Mouse (Mus musculus) CH12.LX (cell line): Measurements from ENCODE around the gene Spag7. TPM values are rescaled to one million over a fixed set of nuclear protein-coding genes. Genes with fewer than 3 reads are reported as not detected.

Experiments used
- DNase-seq: peaks from one replicate; pipeline ENCODE4 v3.0.0-alpha.2; 2013; ENCODE audit errors: extremely low read depth
- H3K27ac ChIP-seq: 2 replicates; pipeline ENCODE4 v1.5.1; 2012; ENCODE audit warnings: low read depth, mild to moderate bottlenecking, control low read depth, moderate library complexity; ENCODE audit not compliant: insufficient read depth
- H3K27me3 ChIP-seq: replicated peaks from 2 replicates; pipeline ENCODE3; 2012; ENCODE audit warnings: inconsistent platforms
- H3K36me3 ChIP-seq, 2 experiments: replicated peaks in 1 of 2; 2 replicates each; pipeline versions ENCODE3 to v1.6.1; 2012; ENCODE audit warnings: inconsistent platforms in 1 of 2, low read length in 1 of 2, mild to moderate bottlenecking in 1 of 2, mixed read lengths in 1 of 2, moderate library complexity in 1 of 2; ENCODE audit not compliant: control insufficient read depth in 1 of 2, insufficient read depth in 1 of 2
- H3K4me1 ChIP-seq, 2 experiments: 2 replicates each; pipeline ENCODE4 v1.6.1; 2012; ENCODE audit warnings: inconsistent platforms in 1 of 2, moderate library complexity in 1 of 2; ENCODE audit not compliant: insufficient read depth in 2 of 2, control insufficient read depth in 1 of 2
- H3K4me2 ChIP-seq: 2 replicates; pipeline ENCODE4 v1.6.1; 2012; ENCODE audit warnings: low read depth, mild to moderate bottlenecking, control low read depth; ENCODE audit not compliant: poor library complexity, insufficient read depth, severe bottlenecking
- H3K4me3 ChIP-seq, 3 experiments: fragments of 150-350 bp in 1 of 3; sonication (generic) in 1 of 3; replicated peaks in 1 of 3; 2 replicates each; pipeline versions ENCODE3 to v1.5.1; 2011 to 2012; ENCODE audit warnings: low read depth in 2 of 3, low read length in 2 of 3, mild to moderate bottlenecking in 2 of 3, moderate library complexity in 2 of 3, control low read depth in 1 of 3, improper control_type of control experiment in 1 of 3, inconsistent platforms in 1 of 3, mixed read lengths in 1 of 3; ENCODE audit not compliant: poor library complexity in 1 of 3
- H3K79me2 ChIP-seq: replicated peaks from 2 replicates; pipeline ENCODE4 v1.6.1; 2012; ENCODE audit warnings: mild to moderate bottlenecking, moderate library complexity; ENCODE audit not compliant: control insufficient read depth, poor library complexity, insufficient read depth, severe bottlenecking; ENCODE audit errors: extremely low read depth
- H3K9ac ChIP-seq: 2 replicates; pipeline ENCODE4 v1.6.1; 2012; ENCODE audit warnings: low read depth, mild to moderate bottlenecking, control low read depth, moderate library complexity; ENCODE audit not compliant: insufficient read depth
- H3K9me3 ChIP-seq: replicated peaks from 2 replicates; pipeline ENCODE3; 2012; ENCODE audit warnings: low read length, inconsistent platforms, mixed read lengths
- BHLHE40 ChIP-seq: IDR thresholded peaks from 2 replicates; pipeline ENCODE4 v1.6.1; 2011; ENCODE audit warnings: mild to moderate bottlenecking, low read depth, low read length, improper control_type of control experiment
- CTCF ChIP-seq, 2 experiments: IDR thresholded peaks in 1 of 2; conservative IDR thresholded peaks in 1 of 2; 2 replicates each; pipeline ENCODE4 v1.5.1; 2011 to 2012; ENCODE audit warnings: low read depth in 2 of 2, low read length in 2 of 2, improper control_type of control experiment in 1 of 2, inconsistent platforms in 1 of 2, mild to moderate bottlenecking in 1 of 2, moderate library complexity in 1 of 2
- E2F4 ChIP-seq: IDR thresholded peaks from 2 replicates; pipeline ENCODE4 v1.6.1; 2011; ENCODE audit warnings: low read depth, low read length, improper control_type of control experiment; ENCODE audit not compliant: insufficient replicate concordance
- EP300 ChIP-seq: IDR thresholded peaks from 2 replicates; pipeline ENCODE4 v1.6.1; 2011; ENCODE audit warnings: low read length, improper control_type of control experiment
- ETS1 ChIP-seq: conservative IDR thresholded peaks from 2 replicates; pipeline ENCODE4 v1.6.1; 2012; ENCODE audit warnings: low read depth, mild to moderate bottlenecking, inconsistent platforms, low read length, improper control_type of control experiment, moderate library complexity
- GABPA ChIP-seq: IDR thresholded peaks from 2 replicates; pipeline ENCODE4 v1.6.1; 2012; ENCODE audit warnings: low read depth, low read length, improper control_type of control experiment, inconsistent platforms; ENCODE audit not compliant: insufficient replicate concordance
- JUN ChIP-seq: IDR thresholded peaks from 2 replicates; pipeline ENCODE4 v1.6.1; 2011; ENCODE audit warnings: low read depth, mild to moderate bottlenecking, low read length, improper control_type of control experiment, moderate library complexity; ENCODE audit not compliant: insufficient read depth
- JUND ChIP-seq: conservative IDR thresholded peaks from 2 replicates; pipeline ENCODE4 v1.6.1; 2011; ENCODE audit warnings: low read depth, low read length, improper control_type of control experiment
- POLR2A ChIP-seq: IDR thresholded peaks from 2 replicates; pipeline ENCODE4 v1.6.1; 2011; ENCODE audit warnings: low read depth, mild to moderate bottlenecking, improper control_type of control experiment, low read length
- RAD21 ChIP-seq: IDR thresholded peaks from 2 replicates; pipeline ENCODE4 v1.6.1; 2011; ENCODE audit warnings: low read depth, mild to moderate bottlenecking, low read length, improper control_type of control experiment, moderate library complexity
- RCOR1 ChIP-seq: conservative IDR thresholded peaks from 2 replicates; pipeline ENCODE4 v1.6.1; 2012; ENCODE audit warnings: low read depth, mild to moderate bottlenecking, inconsistent platforms, low read length, improper control_type of control experiment
- SIN3A ChIP-seq: IDR thresholded peaks from 2 replicates; pipeline ENCODE4 v1.6.1; 2012; ENCODE audit warnings: low read length, improper control_type of control experiment, inconsistent platforms
- TBP ChIP-seq: conservative IDR thresholded peaks from 2 replicates; pipeline ENCODE4 v1.6.1; 2011; ENCODE audit warnings: low read depth, low read length, improper control_type of control experiment
- ZC3H11A ChIP-seq: IDR thresholded peaks from 2 replicates; pipeline ENCODE4 v1.6.1; 2012; ENCODE audit warnings: low read depth, mild to moderate bottlenecking, inconsistent platforms, low read length, improper control_type of control experiment
- ZNF384 ChIP-seq: IDR thresholded peaks from 2 replicates; pipeline ENCODE4 v1.6.1; 2012; ENCODE audit warnings: low read depth, low read length, improper control_type of control experiment, inconsistent platforms
- dilution Hi-C: fragments of 300-500 bp; cut with MboI; formaldehyde crosslinking; loops from 2 replicates; pipeline ENCODE4 v1.14.3; 2020; ENCODE audit warnings: low sequenced_read_pairs; ENCODE audit not compliant: extremely low pct_unique_long_range_greater_than_20kb, extremely low pct_ligation_motif_present
- in situ Hi-C: fragments of 300-500 bp; cut with MboI; formaldehyde crosslinking; loops from 3 replicates; pipeline ENCODE4 v1.14.3; 2019; ENCODE audit warnings: low sequenced_read_pairs, low pct_ligation_motif_present, low pct_unique_long_range_greater_than_20kb, mixed read lengths
- polyA plus RNA-seq: library from polyadenylated mRNA; unstranded; fragments of >175 nt; gene quantifications from 2 replicates; pipeline ENCODE4 v1.2.1, GENCODE M21; 2012; ENCODE audit warnings: low read depth; ENCODE audit not compliant: insufficient read length
- total RNA-seq, 2 experiments: library from RNA; depleted of rRNA; stranded (reverse); fragments of 300-350 nt in 1 of 2; fragments of >200 nt in 1 of 2; gene quantifications; 2 replicates each; pipeline ENCODE4 v1.2.3; 2012 to 2014

The Spag7 gene
- total and polyA plus RNA-seq, 3 experiments, result 93.5 to 120 (median 105) TPM

DNA sequence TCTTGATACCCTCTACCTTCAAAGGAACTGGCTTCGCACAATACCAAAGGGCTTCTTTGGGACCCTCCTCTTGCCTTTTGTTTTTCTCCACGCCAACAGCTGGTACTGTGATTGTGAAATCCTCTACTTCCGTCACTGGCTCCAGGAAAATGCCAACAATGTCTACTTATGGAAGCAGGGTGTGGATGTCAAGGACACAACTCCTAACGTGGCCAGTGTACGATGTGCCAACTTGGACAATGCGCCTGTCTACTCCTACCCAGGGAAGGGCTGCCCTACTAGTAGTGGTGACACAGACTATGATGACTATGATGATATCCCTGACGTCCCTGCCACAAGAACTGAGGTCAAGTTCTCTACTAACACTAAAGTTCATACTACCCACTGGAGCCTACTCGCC is 29.2 kb downstream of the Spag7 start:
- Histone ChIP-seq H3K4me1 (peaks cover 0 to 1% of the 10 kb centered on the region in 2 experiments; a peak in 2 of 4 replicates), H3K27me3 (no peaks in the 10 kb centered on the region)

DNA sequence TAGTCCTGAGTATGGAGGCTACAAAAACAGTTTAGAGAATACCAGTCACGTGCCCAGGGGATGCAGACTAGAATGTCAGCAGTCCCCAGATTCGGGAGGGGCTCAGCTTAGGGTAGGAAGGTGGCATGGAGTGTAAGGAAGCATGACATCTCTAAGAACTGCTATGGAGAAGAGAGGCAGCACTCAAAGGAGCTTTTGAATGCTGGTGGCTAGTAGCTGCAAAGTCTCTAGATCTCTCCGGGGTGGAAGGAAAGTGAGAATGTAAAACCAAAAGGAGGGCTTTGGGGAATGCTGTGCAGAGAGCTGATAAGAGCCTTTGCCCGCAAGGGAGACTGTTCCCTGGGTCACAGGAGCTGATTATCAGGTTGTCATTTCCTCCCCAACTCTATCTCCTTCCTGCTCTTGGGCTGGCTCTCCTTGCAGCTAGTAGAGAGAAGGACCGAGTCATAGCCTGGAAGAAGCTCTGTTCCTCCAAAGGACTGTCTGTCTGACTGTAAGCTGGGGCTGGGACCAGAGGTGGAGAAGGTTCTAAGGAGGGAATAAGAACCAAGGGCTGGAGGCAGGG is 30.4 kb downstream of the Spag7 start, which contains the start of gene Gp1ba:
TSS of gene Gp1ba (plus strand) at position 409 of the 565 bp plus-strand sequence.
- no peak within 1 kb of the TSS for H3K27ac ChIP-seq
- no peak within 1 kb of the TSS for H3K4me3 ChIP-seq
- H3K9ac ChIP-seq, result no peak within 1 kb of the TSS
- no peak within 1 kb of the TSS for H3K4me2 ChIP-seq
- in situ Hi-C loops (no loop called here), dilution Hi-C loops (no loop called here)
- no peak for TF ChIP-seq RCOR1
- TF ChIP-seq ETS1, result no peak
- no peak for TF ChIP-seq TBP
- no peak for TF ChIP-seq ZC3H11A
- no peak for TF ChIP-seq JUND
- TF ChIP-seq GABPA, result no peak
- no peak for TF ChIP-seq JUN
- no peak for TF ChIP-seq E2F4
- no peak for TF ChIP-seq EP300
- no peak for TF ChIP-seq CTCF (conservative IDR thresholded peaks at IDR 0.05 in 1 of 2, IDR thresholded peaks at IDR 0.05 in 1 of 2; ENCODE audit: low read depth in 2 of 2, low read length in 2 of 2)
- no peak for TF ChIP-seq RAD21
- no peak for TF ChIP-seq POLR2A
- H3K9me3 ChIP-seq, result no peaks in the 10 kb centered on the region
- H3K4me1 ChIP-seq, result no peaks in the 10 kb centered on the region
- H3K36me3 ChIP-seq, result peaks cover 0 to 27% of the 10 kb centered on the region in 2 experiments
- no peaks in the 10 kb centered on the region for H3K79me2 ChIP-seq
- no peaks in the 10 kb centered on the region for H3K27me3 ChIP-seq
- no peak for DNase-seq

More for the DNA sequence above, 29.2 kb downstream of the Spag7 start:
- Histone ChIP-seq H3K9me3 (no peaks in the 10 kb centered on the region), H3K4me2 (no peak overlapping the region), H3K36me3 (peaks cover 8 to 39% of the 10 kb centered on the region in 2 experiments), H3K27ac (no peak overlapping the region), H3K79me2 (no peaks in the 10 kb centered on the region), H3K9ac (no peak overlapping the region), H3K4me3 (no peak overlapping the region)
- no peak for DNase-seq
- no peak for TF ChIP-seq POLR2A
- no peak for TF ChIP-seq RCOR1
- TF ChIP-seq BHLHE40, result no peak
- TF ChIP-seq ZNF384, result no peak
- in situ Hi-C loops (no loop called here), dilution Hi-C loops (no loop called here)

GRCm38 (mm10) chr11:70638293-70638692 is 30.9 kb downstream of the Spag7 start:
- no peak overlapping the region for H3K4me3 ChIP-seq
- no peak overlapping the region for H3K9ac ChIP-seq
- H3K27ac ChIP-seq, result no peak overlapping the region
- in situ Hi-C loops (no loop called here), dilution Hi-C loops (no loop called here)
- no peak overlapping the region for H3K4me2 ChIP-seq
- DNase-seq, result no peak
- H3K4me1 ChIP-seq, result no peaks in the 10 kb centered on the region
- no peaks in the 10 kb centered on the region for H3K9me3 ChIP-seq
- H3K36me3 ChIP-seq, result peaks cover 0 to 23% of the 10 kb centered on the region in 2 experiments
- no peak for TF ChIP-seq SIN3A
- H3K79me2 ChIP-seq, result no peaks in the 10 kb centered on the region
- H3K27me3 ChIP-seq, result no peaks in the 10 kb centered on the region
